Mouse (Mus musculus) NIH3T3 (cell line): ENCODE measurements around the gene Samd4.

Source experiments
- DNase-seq: peaks from one replicate; pipeline ENCODE4 v3.0.0-alpha.2; 2012; ENCODE audit warnings: low read depth

Gene Samd4

GRCm38 (mm10) chr14:46882431-46883067 is at the start of gene Samd4:
Samd4 (plus strand) TSS chr14:46882854.
- DNase-seq = peak; percentile 92

DNA sequence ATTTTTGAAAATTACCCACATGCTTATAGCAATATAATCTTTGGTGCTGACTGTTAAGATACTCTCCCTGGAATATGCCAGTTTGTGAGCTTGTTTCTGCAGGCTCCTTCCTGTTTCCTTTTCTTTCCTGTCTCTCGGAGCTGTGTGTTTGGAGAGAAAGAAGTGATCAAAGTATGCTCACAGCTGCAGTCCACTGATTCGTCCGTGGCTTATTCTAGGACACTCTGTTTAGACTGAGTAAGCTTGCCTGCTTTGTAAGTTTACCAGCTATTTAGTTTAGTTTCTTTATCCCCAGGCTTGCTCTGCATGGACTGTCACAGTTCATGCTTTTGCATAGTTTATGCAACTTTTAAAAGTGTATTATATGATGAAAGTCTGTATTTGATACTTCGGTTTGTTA is 43.3 kb upstream of the Samd4 start:
- no peak for DNase-seq

DNA sequence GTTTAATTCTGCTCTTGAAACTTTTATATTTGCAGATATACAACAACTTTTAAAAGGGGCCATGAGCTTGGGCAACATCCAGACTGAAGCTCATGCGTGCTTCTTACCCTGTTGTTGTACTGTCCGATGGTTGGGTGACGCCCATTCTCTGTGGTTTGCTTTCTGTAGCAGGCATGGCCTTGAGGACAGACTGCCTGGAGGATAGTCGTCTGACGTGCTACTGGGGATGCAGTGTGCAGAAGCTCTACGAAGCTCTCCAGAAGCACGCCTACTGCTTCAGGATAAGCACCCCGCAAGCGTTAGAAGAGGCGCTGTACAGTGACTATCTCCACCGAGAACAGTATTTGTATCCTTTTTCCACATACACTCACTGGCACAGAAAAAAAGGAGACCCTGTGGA is 36.9 kb upstream of the Samd4 start:
- no peak for DNase-seq

DNA sequence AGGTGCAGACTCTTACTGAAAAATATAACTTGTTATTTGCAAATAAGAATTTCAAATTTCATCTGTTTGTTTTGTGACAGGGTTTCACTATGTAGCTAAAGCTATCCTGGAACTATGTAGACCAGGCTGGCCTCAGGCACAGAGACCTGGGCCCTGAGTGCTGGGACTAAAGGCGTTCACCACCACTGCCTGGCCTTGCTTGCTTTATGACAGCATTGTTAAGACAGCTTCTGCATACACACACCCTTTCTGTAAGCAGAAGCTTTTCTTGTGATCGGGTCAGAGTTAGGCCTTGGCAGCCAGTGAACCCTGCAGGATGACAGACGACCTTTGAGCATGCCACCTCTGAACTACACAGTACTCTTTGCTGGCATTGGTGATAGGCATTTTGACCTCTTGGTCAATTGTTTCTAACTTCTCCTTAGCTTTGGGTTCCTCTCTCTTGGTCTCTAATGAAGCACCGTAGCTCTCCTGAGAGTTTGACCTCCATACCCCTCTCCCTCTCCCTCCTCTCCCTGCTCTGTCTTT is 34.5 kb upstream of the Samd4 start:
- no peak for DNase-seq

DNA sequence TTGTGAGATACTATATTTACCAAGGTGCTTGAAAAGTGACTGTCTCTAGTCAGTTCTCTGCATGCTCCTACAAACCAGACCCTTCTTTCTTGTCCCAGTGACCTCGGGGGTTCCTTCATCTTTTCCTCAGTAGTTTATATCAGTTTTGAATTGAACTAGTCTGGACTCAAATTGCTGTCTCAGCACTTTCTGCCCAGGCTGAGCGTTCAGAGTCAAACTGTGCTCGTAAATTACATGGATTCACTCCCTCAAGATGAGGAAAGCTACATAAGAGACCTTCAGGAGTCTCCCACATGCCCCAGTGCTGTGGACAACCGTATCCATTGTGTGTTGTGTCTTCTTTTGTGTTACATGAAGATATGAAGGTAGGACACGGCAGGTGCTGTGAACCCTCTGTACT is 33.9 kb upstream of the Samd4 start:
- DNase-seq = no peak

- no peak for DNase-seq
These were observed 32.9 kb upstream of the Samd4 start for GRCm38 (mm10) chr14:46849769-46850168.

- no peak for DNase-seq
These were observed 29.0 kb upstream of the Samd4 start for GRCm38 (mm10) chr14:46853677-46854076.

GRCm38 (mm10) chr14:46862922-46863321 is 19.7 kb upstream of the Samd4 start:
- DNase-seq = no peak

- peak; percentile 71 for DNase-seq
These were observed 1.7 kb upstream of the Samd4 start for GRCm38 (mm10) chr14:46880935-46881334.

- DNase-seq = peak; percentile 45
These were observed 848 bp upstream of the Samd4 start for GRCm38 (mm10) chr14:46881581-46882430.

DNA sequence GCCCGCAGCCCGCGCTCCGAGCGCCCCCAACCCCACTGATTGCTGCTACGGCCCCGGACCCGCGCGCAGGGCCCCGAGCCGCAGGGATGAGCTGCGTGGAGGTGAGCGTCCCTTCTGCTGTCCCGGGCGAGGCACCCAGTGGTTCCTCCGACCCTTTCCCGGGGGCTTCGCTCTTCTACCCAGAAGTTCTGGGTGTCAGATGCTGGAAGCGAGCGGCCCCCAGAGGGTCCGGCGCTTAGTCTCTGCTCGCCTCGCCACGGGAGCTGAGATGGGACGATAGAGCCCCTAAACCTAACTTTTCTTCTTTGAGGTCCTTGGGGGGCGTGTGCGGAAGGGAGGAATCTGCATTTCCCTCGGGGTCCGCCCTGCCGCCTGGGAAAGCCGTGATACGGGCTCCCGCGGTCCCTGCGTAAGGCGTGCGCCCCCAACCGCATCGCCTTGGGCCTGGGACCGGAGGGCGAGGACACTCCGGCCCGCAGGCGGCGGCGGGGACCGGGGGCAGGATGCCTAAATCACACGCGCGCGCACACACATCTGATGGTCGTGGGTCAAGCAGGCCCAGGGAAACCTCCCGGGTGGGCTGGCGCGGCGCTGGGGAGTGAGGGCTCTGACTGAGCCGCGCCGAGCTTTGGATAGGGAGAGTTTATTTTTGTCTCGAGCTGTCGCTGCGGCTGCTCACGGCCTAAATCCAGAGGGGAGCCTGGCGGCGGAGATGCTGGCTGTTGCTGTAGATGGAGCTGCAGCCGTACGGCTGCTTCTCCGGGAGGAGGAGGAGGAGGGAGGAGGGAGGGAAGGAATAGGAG is 615 bp downstream of the Samd4 start:
- peak; percentile 77 for DNase-seq

DNA sequence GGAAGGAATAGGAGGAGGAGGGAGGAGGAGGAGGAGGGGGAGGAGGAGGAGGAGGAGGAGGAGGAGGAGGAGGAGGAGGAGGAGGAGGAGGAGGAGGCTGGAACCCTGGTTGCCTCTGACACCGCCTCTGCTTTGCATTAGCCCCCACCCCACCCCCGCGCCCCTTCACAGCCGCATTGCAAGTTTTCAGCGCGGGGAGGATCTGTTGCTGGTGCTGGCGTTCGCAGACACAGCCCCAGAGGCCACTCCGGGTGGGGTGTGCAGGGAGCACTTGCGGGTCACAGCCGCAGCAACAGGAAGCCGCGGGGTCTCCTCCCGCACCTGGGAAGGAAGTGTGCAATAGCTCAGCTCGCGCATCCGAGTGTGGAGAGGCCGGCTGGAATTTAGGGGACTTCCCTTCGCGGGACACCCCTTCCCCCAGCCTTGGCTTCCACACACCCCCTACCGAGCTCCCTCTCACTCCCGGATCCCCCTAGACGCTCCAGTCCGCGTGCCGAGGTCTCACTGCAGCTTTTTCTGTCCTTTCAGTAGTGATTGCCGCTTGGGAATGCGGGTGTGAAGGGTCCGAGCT is 1.3 kb downstream of the Samd4 start:
- peak; percentile 60 for DNase-seq

DNA sequence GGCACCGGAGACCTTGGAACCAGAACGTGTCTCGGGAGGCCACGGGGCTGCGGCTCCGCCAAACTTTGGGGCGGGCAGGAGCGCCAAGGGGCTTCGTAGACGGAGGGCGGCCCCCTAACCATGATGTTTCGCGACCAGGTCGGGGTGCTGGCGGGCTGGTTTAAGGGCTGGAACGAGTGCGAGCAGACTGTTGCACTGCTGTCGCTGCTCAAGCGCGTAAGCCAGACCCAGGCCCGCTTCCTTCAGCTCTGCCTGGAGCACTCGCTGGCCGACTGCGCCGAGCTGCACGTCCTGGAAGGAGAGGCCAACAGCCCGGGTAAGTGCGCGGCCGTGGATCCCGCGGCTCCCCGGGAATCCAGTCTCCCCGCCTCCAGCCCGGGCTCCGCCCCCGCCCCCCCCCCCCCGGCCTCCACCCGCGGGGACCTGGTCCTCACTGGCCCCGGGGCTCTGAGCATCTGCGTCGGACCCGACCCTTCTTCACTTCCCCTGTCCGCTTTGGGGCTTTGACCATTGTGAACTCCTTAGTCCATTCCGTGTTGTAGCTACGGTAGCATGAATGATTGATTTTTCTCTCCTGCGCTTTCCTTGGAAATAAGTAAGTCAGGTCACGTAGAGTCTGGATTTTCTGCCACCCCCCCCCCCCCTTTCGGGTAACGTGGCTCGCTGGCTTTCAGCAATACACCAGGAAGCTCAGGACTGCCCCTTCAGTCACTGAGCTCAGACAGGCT is 2.2 kb downstream of the Samd4 start:
- DNase-seq = peak; percentile 75

DNA sequence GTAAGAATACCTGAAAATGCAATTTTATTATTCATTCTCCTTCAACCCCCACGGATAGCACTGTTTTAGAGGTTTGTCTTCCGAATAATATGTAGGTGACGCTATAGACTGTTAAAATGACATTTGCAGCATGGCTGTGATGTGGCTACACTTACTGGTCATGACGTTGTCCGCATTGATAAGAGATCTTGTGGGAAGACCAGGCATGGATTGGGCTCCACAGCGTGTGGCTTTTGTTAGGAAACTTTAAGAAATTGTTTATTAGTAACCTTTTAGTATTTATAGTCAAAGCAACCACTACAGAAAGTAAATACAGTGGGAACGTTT is 2.7 kb downstream of the Samd4 start:
- peak; percentile 62 for DNase-seq

DNA sequence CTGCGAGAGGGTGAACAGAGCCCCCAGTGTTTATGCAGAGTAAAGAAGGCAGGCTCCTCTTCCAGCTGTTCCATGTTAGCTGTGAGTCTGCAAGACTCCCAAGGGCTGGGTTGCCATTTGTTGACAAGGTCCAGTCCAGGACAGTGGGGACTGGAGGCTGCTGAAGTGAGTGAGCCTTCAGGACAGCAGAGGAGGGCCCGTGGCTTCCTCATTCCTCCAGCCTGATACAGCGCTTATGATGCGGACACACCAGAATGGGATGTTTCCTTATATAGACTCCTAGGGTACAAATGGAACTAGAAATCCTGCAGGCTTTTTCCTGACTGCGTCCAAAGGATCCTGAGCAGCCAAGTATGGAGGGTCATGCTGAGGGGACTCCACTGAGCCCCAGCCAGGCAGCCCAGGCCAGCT is 3.2 kb downstream of the Samd4 start:
- peak; percentile 74 for DNase-seq

GRCm38 (mm10) chr14:46889096-46889495 is 6.4 kb downstream of the Samd4 start:
- DNase-seq = no peak

DNA sequence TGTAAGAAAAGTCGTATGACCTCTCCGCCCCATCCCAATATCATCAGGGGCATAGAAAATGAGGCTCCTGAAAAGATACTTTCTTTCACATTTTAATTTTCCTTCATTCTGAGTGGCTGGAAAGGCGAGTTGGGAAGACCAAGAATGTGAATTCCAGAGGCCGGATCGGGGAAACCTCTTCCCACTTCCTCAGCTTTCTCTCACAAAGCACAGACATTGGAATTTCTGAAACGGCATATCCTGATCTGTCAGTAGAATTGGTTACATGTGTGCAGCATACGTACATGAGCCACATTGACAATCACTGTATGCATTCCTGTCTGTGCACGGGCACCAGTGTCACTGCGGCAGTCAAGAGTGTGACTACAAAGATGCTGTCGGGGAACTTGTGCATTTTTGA is 11.3 kb downstream of the Samd4 start:
- DNase-seq = no peak

- no peak for DNase-seq
These were observed 15.3 kb downstream of the Samd4 start for GRCm38 (mm10) chr14:46897953-46898352.

GRCm38 (mm10) chr14:46898626-46899025 is 16.0 kb downstream of the Samd4 start:
- DNase-seq = peak; percentile 59

- no peak for DNase-seq
These were observed 19.9 kb downstream of the Samd4 start for GRCm38 (mm10) chr14:46902498-46903087.

DNA sequence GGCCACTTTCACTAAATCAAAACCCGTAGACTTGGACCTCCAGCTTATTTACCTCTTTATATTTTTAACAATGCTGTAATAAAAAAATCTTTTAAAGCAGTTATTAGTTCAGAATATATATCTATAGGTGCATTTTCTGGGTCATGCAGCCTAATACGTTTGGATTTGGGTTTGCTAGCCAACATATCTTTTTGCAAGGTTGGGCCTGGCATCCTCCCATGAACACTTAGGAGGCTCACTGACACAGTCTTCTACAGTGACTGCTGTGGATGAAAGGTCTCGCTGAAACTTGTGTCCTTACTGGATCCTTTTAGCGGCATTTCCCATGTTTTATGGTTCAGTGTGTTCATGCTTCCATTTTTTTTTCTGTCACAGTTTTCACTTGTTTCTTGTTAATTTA is 21.6 kb downstream of the Samd4 start:
- no peak for DNase-seq
